Mouse (Mus musculus): ENCODE data around the gene Pdcd1. TPM values are rescaled to one million over a fixed set of nuclear protein-coding genes. Genes with fewer than 3 reads are reported as not detected.
"Not testable (repeated sequence)": the region's sequence is repeated elsewhere in the genome, so short reads cannot be mapped to it uniquely, and the experiment has no call there.

Pdcd1 gene
- total RNA-seq (2022): not detected

DNA sequence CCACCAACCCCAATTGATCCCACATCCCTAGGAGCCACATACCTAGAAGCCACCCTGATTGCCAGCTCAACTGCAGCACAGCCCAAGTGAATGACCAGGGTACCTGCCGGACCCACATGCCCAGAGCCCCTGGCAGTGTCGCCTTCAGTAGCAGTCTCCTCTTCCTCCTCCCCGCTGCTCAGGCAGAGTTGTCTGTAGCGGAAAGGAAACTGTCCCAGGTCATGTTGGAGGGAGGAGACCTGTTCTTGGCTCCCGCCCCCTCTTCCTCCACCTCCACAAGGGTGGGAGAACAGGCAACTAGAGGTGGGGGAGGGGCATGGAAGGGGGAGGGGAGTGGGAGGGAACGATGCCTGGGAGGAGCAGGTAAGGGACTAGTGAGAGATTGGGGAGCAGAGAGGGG, at the start of gene Pdcd1:
Gene Pdcd1 (minus strand): TSS at position 181 of the 400 bp plus-strand sequence.
- DNase-seq (ENCODE audit: low spot score in 2 of 2): no peak

DNA sequence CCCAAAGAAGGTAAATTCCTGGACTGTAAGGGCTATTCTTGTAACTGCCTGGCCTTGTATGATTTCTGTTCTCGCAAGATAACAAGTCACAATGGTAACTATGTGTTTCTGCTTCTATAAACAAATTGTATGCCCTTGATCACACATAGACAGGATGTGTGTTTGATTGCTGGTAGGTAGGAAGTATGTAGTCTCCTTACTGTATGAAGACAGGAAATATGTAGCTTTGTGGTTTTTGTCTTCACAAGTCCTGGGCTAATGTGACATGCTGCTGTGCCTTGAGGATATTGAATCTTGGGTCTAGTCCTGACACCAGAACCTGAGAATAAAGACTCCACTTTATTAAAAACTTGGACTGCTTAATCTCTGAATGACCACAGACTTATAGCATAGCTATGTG, 39.4 kb upstream of the Pdcd1 start:
- no peak for DNase-seq (ENCODE audit: low spot score in 2 of 2)

DNA sequence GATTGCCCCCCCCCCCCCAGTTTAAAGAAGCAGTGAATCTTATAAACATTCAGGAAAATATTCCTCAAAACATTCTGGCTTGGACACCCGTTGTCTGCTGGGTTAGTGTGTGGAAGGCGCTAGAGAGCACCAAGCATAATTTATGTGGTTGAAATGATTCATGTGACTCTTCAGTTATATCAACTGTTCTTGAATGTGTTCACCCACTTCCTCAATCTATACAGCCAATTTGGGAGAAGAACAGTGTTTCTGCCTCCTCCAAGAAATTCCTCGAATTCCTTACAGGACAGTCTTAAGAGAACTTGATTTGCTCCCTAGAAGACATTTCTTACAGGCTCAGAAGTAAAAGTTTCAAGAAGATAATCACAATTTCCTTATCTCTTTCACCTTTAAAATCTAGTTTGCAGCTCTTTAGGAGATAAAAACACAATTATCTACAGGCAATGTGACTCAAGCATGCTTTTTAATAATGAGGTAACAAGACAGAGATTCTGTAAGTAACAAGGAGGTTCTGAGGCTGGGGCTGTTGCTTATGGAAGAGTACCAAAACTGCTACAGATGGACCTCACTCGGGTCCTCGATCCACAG, 34.1 kb upstream of the Pdcd1 start:
- no peak for DNase-seq (ENCODE audit: low spot score in 2 of 2)

DNA sequence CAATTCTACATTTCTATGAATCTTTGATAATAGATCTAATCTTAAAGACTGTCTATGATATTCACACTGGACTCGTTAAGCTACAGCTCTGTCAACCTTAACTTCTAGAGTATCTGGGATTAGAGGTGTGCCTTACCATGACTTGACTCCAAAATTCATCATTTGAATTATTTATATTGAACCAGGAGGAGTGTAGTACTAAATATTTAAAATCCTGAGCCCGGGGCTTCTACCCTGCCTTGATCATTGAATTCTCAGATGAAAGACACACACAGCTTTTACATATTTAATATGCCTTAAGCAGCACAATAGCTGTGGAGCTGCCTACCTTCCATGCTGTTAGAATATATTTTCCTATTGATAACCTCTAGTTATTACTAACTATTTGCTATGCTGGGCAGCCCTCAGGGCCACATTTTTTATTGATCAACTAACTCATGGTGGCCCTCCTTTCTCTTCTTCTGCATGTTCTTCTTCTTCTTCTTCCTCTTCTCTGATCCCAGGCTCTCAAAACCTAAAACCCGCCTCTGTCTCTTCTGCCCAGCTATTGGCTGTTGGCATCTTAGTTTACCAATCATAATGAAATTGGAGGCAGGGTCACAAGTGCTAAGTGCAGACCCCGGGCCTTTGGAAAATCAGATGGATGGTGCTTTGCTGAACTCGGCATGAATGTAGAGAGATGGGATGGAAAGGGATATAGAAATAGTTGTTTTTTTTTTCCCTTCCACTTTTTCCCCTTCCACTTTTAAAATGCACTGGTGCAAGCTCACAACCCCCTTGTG, 33.2 kb upstream of the Pdcd1 start:
- DNase-seq (ENCODE audit: low spot score in 2 of 2): no peak

DNA sequence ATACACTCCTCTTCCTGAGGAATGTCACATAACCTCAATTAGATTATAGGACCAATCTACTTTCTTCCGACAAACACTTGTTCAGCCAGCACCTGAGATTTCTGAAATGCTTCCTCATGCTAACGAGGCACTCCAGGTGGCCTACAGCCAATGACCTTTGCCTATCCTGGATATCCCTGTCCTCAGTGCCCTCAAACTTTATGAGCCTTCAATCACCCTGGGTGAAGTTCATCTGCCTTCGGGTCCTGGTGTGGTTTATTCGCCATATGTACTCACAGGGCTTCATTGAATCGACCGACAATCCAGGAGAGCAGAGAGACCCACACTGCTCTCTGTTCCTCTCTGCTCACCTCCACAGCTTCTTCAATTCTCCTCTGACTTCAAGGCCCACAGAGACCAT, 29.4 kb upstream of the Pdcd1 start:
- no peak for DNase-seq (ENCODE audit: low spot score in 2 of 2)

DNA sequence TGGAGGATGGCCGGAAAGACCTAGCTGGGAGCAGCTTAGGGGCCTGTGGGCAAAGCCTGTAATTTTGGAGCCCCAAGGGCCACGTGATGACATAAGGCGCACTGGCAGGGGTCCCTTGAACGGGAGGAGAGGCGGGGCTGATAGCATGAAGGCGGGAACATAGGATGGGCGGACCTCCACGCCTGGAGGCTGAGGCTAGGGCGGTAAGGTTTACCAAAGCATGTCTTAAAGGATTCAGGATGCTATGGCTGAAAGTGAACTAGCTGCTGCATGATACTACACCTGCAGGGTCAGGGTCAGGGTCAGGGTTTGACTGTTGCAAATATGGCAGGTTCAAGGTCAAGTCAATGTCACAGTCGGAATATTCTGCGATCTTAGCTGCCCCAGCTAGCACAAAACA, 28.8 kb upstream of the Pdcd1 start:
- no peak for DNase-seq (ENCODE audit: low spot score in 2 of 2)

DNA sequence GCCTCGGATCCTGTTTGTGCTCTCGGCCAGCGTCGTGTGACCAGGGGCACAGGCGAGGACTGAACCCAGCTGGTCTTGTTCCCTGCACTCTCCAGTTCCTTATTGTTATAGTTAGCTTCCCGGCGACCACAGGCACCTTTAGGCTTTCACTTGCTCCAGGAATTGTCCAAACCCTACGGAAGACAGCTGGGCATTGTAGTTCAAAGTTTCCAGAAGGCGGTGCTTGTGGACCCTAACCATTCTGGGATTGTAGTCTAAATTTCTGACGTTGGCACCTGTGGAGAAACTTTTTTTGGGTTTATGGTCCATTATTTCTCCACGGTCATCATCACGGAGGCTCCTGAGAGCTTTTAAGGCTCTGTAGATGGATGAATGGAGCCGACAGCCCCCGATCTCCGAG, 28.4 kb upstream of the Pdcd1 start:
- no peak for DNase-seq (ENCODE audit: low spot score in 2 of 2)

DNA sequence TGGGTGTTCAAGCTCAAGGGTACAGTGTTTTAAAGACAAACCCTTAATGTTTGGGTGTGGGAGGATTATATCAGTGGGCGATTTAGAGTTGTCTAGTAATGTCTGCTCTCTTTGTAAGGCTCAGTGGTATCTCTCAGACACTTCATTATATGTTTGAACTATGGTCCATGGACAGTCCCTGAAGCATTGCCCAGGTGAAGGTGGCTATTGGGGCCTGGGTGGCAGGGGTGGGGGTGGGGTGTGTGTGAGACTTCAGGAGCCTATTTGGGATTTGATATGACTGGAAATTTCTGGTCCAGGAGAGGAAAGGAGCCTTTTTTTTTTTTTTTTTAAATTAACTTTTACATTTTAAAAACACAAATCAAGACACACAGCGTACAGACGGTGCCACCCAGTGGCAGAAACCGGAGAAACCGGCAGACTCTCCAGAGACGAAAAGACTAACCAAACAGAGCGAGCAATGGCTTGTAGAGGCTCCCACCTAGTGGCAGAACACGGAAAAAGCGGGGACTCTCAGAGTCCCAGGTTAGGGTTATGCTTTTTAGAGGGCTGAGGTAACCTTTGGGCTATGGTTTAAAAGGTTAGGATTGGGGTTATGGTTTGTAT, 26.6 kb upstream of the Pdcd1 start:
- peak; percentile 54 to 56 for DNase-seq (ENCODE audit: low spot score in 2 of 2)

DNA sequence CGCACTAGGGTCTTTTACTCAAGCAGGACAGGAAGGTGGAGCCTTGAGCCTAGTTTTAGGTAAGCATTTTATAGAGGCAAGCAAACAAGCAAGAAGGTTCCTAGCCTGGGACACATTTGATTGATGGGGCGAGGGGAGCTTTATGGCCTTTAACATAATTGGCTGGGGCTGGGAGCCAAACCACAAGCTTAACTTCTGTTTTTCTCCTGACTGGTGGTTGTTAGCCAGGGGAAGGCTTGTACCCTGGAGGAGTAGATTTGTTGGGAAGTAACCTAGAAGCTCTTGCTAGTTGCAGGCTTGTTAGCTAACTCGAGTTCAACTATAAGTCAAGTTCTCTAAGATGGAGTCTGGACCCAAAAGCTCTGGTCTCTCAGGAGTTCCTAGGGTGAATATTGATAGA, 26.0 kb upstream of the Pdcd1 start:
- DNase-seq (ENCODE audit: low spot score in 2 of 2): no peak

DNA sequence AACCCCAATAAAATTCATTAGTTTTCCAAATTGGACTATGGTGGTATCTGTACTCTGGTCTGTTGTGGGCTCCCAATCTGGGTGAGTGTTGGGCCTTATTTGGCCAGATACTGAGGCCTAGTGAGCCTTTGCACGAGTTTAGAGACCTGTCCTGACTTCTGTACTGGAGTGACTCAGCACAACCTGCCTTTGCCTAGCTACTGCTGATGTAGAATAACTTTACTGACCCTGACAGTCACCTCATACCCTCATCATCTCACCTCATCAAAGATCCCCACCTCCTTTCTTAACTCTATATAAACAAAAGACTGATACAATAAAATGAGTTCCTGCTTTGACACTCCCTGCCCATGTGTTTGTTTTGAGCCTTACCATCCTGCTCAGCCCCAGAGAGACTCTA, 24.3 kb upstream of the Pdcd1 start:
- DNase-seq (ENCODE audit: low spot score in 2 of 2): no peak

DNA sequence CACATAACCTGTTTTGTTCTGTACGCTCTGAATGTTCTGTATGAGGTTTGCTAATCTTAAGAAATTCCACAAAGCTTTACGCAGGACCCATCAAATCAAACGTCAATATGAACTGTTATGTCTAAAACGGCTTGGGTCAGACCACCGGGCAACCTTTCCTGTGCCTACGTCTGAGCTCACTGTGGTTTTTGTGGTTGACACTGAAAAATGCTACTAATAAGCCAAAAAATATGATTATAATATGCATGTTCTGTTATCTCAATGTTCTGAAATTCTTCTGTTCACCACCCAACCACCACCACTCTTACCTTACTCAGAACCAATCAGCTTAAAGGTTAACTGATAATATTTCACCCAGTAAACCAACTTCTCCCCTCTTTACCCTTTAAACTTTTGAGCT, 22.4 kb upstream of the Pdcd1 start:
- no peak for DNase-seq (ENCODE audit: low spot score in 2 of 2)

DNA sequence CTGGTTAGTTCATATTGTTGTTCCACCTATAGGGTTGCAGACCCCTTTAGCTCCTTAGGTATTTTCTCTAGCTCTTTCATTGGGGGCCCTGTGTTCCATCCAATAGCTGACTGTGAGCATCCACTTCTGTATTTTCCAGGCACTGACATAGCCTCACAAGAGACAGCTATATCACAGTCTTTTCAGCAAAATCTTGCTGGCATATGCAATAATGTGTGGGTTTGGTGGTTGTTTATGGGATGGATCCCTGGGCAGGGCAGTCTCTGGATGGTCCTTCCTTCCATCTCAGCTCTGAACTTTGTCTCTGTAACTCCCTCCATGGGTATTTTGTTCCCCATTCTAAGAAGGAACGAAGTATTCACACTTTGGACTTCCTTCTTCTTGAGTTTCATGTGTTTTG, 5.9 kb upstream of the Pdcd1 start:
- not testable (repeated sequence) for DNase-seq (ENCODE audit: low spot score in 2 of 2)

DNA sequence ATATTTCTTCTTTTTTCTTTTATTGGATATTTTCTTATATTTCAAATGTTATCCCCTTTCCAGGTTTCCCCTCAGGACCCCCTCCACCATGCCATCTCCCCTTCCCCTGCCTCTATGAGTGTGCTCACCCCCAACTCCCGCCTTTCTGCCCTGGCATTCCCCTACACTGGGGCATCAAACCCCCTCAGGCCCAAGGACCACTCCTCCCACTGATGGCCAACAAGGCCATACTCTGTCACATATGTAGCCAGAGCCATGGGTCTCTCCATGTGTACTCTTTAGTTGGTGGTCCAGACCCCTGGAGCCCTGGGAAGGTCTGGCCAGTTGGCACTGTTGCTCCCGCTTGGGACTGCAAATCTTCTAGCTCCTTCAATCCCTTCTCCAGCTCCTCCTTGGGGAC, 5.0 kb upstream of the Pdcd1 start:
- DNase-seq (ENCODE audit: low spot score in 2 of 2): no peak

DNA sequence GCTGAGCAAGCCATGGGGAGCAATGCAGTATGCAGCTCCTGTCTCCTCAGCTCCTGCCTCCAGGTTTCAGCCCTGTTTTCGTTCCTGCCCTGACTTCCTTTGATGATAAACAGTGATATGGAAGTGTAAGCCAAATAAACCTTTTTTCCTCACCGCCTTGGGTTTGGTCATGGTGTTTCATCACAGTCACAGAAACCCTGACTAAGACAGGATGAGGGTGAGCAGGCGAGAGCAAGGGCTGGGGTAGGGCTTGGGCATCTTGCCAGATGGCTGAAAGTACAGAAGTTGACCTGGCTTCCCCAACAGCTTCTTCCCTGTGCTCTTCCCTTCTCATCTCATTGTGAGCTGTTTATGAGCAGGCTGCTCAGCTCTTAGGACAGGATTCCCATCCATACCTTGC, 3.6 kb upstream of the Pdcd1 start:
- DNase-seq (ENCODE audit: low spot score in 2 of 2): no peak

DNA sequence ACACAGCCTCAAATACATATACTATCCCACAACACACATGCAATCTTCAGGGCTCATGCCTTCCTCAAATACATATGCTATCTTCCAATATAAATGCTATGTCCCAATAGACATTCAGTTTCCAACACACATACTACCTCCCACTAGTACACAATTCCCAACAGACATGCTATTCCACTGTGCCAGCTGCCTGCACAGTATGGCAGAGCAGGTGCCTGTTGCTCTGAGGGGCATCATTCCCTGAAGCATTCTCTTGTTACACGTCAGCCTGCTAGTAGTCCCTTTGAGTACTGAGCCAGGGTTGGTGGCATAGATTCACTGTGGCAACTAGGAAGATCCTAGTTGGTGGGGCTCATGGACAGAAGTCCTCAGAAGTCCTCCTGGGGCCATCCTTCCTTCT, 2.1 kb upstream of the Pdcd1 start:
- no peak for DNase-seq (ENCODE audit: low spot score in 2 of 2)

DNA sequence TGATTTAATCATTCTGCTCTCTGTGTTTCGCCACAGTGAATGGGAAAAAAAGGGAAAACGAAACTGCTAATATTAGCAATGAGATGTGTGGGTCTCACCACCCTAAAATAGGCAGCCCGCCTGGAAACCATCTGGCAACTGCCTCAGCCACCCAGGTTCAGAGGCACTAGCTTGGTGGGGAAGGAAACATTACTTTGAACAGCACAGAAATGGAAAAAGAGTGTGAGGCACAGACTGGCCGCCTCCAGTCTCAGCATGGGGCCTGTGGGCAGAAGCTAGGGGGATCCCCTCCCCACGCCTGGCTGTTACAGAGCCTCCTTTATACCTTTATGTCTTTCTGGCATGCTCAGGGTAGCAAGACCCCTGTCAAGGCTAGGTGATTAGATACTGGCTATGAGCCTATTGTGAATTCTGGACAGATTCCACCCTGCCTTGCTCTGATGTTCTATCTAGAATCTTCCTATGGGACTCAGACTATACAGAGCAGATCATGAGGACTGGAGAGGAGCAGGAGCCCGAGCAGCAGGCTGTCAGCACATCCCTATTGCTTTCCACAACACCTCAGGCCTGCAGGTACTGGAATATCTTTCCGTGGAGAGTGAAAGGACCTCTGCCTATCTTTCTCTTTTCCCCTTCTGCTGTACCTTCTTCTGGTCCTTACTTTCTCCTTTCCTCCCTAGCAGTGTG, 1.3 kb upstream of the Pdcd1 start:
- DNase-seq (ENCODE audit: low spot score in 2 of 2): no peak

DNA sequence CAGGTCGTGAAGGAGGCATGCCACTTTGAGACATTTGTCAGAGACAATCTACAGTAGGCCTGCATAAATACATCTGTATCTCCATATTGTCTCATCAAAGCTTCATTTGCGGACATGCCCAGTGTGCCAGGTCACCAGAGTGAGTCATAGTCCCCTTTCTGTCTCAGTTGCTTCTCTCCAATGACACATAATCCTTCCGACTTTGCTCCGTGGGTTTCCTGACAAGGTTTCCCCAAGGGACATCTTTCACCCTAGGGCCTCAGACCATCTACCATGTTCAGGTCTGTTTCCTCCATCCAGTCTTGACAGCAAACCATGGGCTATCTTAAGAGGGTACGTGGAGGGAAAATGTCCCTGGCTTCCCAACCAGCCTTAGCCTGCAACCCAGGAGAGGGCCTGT, 1.2 kb downstream of the Pdcd1 start:
- no peak for DNase-seq (ENCODE audit: low spot score in 2 of 2)

DNA sequence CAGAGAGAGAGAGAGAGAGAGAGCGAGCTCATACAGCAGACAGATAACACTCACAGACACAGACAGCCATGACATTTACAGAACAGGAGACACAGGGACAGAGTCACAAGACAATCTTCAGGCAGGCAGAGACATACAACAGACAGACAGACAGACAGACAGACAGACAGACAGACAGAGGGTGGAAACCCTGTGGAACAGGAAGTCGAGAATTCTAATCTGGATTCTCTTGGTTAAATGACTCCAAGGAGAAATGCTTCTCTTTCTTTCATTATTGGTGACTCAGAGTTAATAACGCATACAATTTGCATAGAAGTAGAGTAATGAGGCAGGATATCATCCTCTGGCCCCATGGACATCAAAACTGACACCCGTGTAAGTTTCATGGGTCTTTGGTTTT, 5.8 kb downstream of the Pdcd1 start:
- DNase-seq (ENCODE audit: low spot score in 2 of 2): no peak

DNA sequence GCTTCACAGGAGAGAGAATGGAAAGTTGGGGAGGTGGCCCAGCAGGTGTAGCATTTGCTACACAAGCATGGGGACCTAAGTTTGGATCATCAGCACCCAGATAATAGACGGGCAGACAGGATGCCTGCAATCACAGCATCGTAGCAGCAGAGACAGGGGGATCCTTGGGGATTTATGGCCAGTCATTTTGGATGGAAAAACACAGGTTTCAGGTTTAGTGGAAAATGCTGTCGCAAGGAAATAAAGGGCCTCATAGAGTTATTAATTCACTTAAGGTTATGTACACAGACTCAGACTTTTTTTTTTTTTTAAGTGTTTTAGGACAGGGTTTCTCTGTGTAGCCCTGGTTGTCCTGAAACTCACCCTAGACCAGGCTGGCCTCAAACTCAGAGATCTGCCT, 6.8 kb downstream of the Pdcd1 start:
- no peak for DNase-seq (ENCODE audit: low spot score in 2 of 2)

DNA sequence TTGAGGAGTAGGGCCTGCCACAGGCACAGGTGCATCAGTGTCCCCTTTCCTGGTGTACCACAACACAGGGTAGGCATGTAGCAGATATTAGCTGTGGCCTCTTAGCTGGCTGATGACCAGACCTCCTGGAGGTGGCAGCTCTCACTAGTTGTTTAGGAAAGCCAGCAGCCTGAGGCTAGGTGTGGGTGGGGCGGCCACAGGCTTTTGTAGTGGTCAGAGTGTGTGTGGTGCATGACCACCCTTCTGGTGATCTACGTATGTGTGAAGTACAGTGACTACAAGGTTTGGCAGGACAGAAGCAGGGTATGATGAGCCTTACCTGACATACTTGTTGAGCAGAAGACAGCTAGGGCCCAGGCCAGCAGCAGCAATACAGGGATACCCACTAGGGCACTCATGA, 12.0 kb downstream of the Pdcd1 start:
- DNase-seq (ENCODE audit: low spot score in 2 of 2): no peak

DNA sequence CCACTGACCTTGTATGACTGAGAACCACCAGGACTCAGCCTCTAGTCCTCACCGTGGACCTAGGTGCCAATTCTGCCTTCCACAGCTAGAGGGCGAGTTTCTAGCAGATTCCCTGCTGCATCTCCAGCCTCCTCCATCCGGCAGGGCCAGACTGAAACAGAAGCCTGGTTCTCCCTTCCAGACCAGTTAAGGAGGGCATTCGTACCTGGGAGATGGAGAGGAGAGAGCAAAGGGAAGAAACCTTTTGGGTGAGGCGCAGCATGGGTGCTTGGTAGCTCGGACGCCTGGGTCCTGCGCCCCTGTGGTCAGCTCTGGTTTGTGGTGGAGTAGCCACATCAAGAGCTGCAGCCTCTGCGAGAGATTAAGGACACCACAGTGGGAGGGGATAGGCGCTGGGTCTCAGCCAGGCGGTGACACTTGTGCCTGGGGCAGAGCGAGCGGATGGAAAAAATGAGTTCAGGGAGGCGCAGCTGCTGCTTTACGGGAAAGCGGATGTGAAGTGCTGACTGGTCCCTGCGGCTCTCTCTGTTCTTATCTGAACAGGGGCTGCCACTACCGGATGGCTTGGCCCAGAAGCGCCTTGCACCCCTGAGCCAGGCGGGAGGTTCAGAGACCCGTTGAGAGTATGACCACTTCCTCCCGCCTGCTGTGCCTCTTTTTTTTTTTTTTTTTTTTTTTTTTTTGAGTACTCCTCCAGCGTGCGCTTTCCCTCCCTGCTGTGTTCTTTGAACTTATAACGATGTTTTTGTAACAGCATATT, 17.2 kb downstream of the Pdcd1 start:
- DNase-seq (ENCODE audit: low spot score in 2 of 2): peak; percentile 66 to 69

Measured in gastrocnemius, adult 8-10 months (tissue).